Mouse (Mus musculus): ENCODE data around the gene Grik2. TPM values are rescaled to one million over a fixed set of nuclear protein-coding genes. Genes with fewer than 3 reads are reported as not detected.
"Not testable (repeated sequence)": the region's sequence is repeated elsewhere in the genome, so short reads cannot be mapped to it uniquely, and the experiment has no call there.

Grik2 gene
- total RNA-seq, 2 experiments from 2014 or later = 70.8 to 73.1 TPM

DNA sequence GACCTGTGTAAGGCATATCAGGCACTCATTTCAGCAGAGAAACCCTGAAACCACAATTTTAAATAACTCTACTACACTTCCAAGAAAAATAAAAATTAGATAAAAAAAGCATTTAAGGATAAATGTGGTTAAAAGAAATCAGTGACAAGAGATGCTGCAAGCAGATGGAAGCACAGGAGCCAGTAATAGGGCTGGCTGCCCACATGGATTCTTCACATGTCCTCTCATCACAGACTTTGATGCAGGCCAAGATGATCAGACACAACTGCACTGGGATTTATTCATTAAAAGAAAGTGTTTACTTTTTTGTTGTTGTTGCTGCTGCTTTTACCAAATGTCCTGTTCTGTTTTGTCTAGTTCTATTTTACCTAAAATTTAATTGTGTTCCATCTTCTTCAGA lies 315.0 kb downstream of the Grik2 start:
- intact Hi-C loops (cut with DNase I) = no loop called here

DNA sequence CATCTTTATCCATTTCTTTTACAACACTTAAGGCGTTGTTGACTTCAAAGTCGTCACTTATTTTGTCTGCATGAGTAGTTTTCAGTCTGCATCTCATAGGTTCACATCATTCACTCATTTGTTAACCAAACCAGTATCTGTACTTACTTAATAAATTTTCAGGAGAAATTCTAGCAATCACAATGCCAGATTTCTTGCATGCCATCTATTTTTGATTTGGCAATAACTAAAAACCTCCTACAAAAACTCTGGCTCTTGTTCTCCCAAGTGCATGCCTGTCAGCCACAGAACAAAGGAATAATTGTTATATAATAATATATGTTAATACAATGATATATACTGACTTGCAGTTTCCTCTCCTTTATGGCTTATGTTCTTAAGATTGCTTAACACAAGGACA lies 331.8 kb downstream of the Grik2 start:
- Histone ChIP-seq H3K4me3 (no peak overlapping the region), H3K27ac (no peak overlapping the region)
- intact Hi-C loops (cut with DNase I) = no loop called here
- no peak for DNase-seq (ENCODE audit: extremely low spot score in 1 of 2, low spot score in 2 of 2)
- TF ChIP-seq CTCF (IDR thresholded peaks at IDR 0.05) = no peak

More for the DNA sequence above, 315.0 kb downstream of the Grik2 start:
- TF ChIP-seq CTCF (IDR thresholded peaks at IDR 0.05) = no peak
- no peak overlapping the region for H3K4me3 ChIP-seq
- no peak overlapping the region for H3K27ac ChIP-seq
- no peak for DNase-seq (ENCODE audit: extremely low spot score in 1 of 2, low spot score in 2 of 2)

DNA sequence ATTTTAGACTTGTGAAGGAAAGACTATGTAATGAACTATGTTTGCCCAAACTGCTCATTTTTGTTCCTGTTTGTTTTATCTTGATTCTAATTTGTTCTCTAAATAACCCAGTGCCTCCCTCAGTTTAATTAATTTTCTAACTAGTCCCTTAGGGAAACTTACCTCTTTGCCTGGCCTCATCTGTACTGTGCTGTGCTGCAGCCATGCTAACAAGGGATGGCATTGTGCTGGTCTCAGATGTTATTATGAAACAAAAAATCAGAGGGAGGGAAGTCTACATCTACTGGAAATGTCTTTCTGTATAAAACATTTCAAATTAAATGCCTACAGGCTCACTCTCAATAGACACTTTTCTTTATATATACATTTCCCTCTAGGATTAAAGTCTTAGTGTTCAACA lies 335.0 kb downstream of the Grik2 start:
- no peak for TF ChIP-seq CTCF (IDR thresholded peaks at IDR 0.05)
- intact Hi-C loops (cut with DNase I) = no loop called here

DNA sequence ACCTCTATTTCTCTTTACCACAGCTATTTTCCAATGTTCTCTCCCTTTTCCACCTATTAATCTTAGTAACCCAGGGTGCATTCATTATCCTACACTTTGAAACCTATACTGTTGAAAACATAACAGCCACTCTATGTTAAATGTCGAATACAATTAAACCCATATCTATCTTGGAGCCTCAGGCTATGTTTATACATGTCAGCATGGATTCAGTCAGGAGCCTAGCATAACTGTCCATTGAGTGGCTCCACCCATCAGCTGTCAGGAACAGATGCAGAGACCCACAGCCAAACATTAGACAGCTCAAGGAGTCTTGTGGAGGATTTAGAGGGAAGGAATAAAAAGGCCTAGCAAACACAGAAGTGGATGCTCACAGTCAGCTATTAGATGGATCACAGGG lies 347.2 kb downstream of the Grik2 start:
- intact Hi-C loops (cut with DNase I) = no loop called here
- no peak for TF ChIP-seq CTCF (IDR thresholded peaks at IDR 0.05)
- DNase-seq (ENCODE audit: extremely low spot score in 1 of 2, low spot score in 2 of 2) = no peak

More for the DNA sequence above, 335.0 kb downstream of the Grik2 start:
- Histone ChIP-seq H3K4me3 (no peak overlapping the region), H3K27ac (no peak overlapping the region)
- no peak for DNase-seq (ENCODE audit: extremely low spot score in 1 of 2, low spot score in 2 of 2)

DNA sequence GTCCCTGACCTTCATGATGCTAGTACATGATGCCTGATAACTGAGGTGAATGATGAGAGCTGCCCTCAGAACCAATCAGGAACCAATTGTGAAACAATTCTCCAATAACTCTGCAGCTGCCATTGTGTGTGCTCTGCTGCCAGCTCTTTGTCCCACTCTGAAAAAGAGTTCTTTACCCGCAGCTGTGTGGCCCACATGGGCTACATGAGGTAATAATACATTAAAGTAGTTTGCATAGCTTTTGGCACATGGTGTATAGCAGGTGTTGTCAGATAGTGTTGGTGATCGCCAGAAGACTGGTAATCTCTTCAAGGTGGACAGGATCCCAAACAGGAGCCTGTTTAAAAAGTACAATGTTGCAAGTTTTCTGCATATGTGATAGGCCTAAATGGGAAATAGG lies 351.5 kb downstream of the Grik2 start:
- H3K27ac ChIP-seq = no peak overlapping the region
- TF ChIP-seq CTCF (IDR thresholded peaks at IDR 0.05) = no peak

More for the DNA sequence above, 347.2 kb downstream of the Grik2 start:
- no peak overlapping the region for H3K4me3 ChIP-seq
- H3K27ac ChIP-seq = no peak overlapping the region

DNA sequence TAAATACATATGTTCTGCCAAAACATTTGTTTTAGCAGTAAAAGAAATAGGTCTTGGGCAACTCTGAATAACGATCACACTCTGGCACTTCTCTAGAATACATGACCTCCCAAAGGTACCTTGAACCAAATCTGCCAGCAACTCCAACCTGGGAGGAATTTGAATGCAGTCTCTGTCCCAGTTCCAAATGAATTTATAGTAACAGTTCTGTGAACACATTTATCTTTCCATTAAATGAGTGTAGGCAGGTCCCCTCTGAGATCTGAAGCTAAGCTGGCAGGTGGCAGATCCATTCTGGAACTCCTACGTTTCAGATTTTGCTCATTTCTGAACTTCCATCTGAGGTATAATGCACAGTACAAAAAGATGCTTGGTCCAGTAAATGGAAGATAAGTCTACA lies 352.3 kb downstream of the Grik2 start:
- no peak overlapping the region for H3K4me3 ChIP-seq
- DNase-seq (ENCODE audit: extremely low spot score in 1 of 2, low spot score in 2 of 2) = peak in 1 of 2 experiments; percentile 12
- no peak overlapping the region for H3K27ac ChIP-seq
- no peak for TF ChIP-seq CTCF (IDR thresholded peaks at IDR 0.05)
- intact Hi-C loops (cut with DNase I) = no loop called here

More for the DNA sequence above, 351.5 kb downstream of the Grik2 start:
- no peak overlapping the region for H3K4me3 ChIP-seq
- intact Hi-C loops (cut with DNase I) = no loop called here
- DNase-seq (ENCODE audit: extremely low spot score in 1 of 2, low spot score in 2 of 2) = no peak

DNA sequence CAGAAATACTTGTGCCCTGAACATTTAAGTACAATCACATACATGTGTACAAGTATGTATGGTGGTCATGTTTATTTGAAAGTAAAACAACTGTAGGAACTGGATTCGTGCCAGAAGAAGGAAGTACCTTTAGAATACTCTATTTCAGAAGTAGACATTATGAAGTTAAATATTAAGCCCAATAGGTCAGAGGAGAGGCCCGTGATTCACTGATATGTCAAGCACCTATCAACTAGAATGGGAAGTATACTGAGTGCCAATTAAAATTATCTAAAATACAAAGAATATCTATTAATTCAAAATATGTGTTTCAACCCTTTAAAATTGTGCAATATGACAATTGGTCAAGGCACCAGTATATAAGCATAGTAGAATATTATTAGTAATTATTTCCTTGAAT lies 355.7 kb downstream of the Grik2 start:
- intact Hi-C loops (cut with DNase I) = no loop called here
- no peak overlapping the region for H3K4me3 ChIP-seq
- H3K27ac ChIP-seq = no peak overlapping the region
- no peak for DNase-seq (ENCODE audit: extremely low spot score in 1 of 2, low spot score in 2 of 2)
- TF ChIP-seq CTCF (IDR thresholded peaks at IDR 0.05) = no peak

DNA sequence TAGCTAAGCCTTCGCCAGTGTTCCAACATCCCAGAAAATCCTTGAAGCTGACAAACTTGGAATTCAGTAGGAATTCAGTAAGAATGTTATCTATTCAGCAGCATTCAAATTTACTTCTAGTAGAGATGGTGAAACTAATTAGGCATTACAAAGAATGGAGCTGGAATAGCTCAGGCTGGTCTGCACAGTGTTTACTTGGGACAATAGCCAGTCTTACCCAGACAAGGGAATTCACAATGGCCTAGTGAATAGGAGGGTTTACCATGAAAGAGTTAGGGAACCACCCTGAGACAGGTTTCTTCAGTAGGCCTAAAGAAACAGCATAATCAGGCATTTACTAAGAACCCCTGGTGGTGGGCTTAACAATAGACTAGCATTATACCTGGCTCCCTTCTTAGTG lies 371.4 kb downstream of the Grik2 start:
- not testable (repeated sequence) for H3K4me3 ChIP-seq

DNA sequence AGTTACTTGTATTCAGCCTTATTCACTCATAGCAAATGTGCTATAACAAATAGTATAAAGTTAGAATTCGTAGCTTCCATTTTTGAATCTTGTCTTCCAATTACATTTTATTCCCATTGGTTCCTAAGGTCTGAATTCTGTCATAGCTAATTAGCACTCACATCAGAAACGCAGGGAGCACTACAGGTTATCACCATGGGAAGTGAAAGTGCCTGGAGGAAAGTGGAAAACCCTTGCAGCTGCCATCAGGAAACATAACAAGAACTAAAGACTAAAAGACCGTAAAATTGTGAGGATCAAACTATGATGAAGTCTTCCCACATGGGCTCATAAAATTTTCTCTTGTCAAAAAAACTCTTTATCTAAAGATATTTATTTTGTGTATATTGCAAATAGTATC lies 405.6 kb downstream of the Grik2 start:
- DNase-seq (ENCODE audit: extremely low spot score in 1 of 2, low spot score in 2 of 2) = no peak
- Histone ChIP-seq H3K27ac (no peak overlapping the region), H3K4me3 (no peak overlapping the region)
- intact Hi-C loops (cut with DNase I) = no loop called here
- TF ChIP-seq CTCF (IDR thresholded peaks at IDR 0.05) = no peak

More for the DNA sequence above, 371.4 kb downstream of the Grik2 start:
- DNase-seq (ENCODE audit: extremely low spot score in 1 of 2, low spot score in 2 of 2); H3K27ac ChIP-seq; intact Hi-C loops (cut with DNase I): not testable (repeated sequence)

DNA sequence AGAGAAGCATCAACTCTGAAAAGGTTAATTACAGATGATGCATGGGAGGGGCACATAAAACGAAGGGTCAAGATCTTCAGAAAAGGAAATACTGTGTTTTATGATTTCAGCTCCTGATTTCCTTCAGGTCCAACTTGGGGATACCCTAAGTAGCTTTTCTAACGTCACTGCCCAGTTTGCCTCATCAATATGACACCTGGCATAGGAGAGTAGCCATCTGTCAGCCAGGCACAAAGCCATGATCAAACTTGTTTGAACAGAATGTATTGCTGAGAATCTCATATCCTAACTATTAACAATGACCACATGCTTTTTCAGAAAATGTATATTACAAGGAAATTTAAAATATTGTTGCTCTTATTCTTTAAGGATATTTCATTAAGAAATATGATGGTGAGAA lies 406.7 kb downstream of the Grik2 start:
- Histone ChIP-seq H3K27ac (no peak overlapping the region), H3K4me3 (no peak overlapping the region)
- no peak for DNase-seq (ENCODE audit: extremely low spot score in 1 of 2, low spot score in 2 of 2)
- intact Hi-C loops (cut with DNase I) = no loop called here
- TF ChIP-seq CTCF (IDR thresholded peaks at IDR 0.05) = no peak

DNA sequence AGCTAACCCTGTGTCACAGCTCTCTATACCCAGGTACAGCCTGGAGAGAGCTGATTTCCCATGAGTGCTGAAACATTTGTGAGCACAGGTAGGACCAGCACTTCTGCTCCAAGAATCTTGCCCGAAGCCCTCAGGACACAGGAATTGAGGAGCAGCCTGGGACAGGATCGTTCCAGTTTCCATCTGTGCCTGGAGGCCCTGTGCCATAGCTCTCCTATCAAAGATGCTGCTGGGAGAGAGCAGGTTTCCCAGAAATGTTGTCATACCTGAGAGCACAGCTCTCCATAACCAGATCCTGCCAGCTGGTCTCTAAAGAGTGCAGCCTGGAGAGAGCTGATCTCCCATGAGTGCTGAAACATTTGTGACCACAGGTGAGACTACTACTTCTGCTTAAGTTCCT lies 420.0 kb downstream of the Grik2 start:
- intact Hi-C loops (cut with DNase I) = no loop called here
- TF ChIP-seq CTCF (IDR thresholded peaks at IDR 0.05) = no peak
- H3K27ac ChIP-seq = no peak overlapping the region
- no peak for DNase-seq (ENCODE audit: extremely low spot score in 1 of 2, low spot score in 2 of 2)
- no peak overlapping the region for H3K4me3 ChIP-seq

DNA sequence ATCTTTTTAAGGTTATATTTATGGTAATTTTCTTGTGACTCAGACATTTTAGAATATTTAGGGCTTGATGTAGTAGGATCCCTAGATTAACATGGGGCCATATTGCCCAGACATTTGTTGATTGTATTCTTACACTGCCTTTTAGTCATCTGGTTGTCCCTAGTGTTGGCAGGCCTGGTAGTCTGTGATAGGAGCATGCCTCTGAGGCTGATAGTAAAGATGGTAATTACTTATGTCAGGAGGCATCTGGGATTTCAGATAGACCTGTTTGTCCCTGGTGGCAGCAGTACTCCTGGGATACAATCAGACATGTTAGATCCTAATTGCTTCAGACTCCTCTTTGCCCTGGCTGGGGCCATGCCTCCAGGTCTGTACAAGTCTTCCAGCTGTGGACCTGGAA lies 423.3 kb downstream of the Grik2 start:
- Histone ChIP-seq H3K4me3 (no peak overlapping the region), H3K27ac (no peak overlapping the region)
- DNase-seq (ENCODE audit: extremely low spot score in 1 of 2, low spot score in 2 of 2) = no peak
- no peak for TF ChIP-seq CTCF (IDR thresholded peaks at IDR 0.05)
- intact Hi-C loops (cut with DNase I) = no loop called here

DNA sequence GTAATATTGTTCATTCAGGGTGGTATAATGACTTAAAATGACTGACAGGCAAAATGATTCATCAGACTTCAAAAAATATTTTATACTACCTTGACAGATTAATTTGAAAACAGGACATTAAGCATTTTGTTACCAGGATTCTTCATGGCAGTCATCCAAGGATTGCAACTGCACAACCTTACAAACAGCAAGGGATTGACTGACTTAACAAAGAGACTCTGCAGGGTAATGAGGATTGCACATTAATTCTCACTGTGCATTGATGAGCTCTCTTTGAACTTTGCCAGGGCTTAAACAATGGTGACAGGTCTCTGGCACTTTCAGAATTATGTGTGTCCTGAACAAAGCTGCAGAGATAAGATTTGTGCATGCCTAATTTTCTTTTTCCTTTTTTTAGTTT lies 466.2 kb downstream of the Grik2 start:
- no peak overlapping the region for H3K4me3 ChIP-seq
- no peak for TF ChIP-seq CTCF (IDR thresholded peaks at IDR 0.05)
- DNase-seq (ENCODE audit: extremely low spot score in 1 of 2, low spot score in 2 of 2) = no peak
- no peak overlapping the region for H3K27ac ChIP-seq
- intact Hi-C loops (cut with DNase I) = no loop called here

DNA sequence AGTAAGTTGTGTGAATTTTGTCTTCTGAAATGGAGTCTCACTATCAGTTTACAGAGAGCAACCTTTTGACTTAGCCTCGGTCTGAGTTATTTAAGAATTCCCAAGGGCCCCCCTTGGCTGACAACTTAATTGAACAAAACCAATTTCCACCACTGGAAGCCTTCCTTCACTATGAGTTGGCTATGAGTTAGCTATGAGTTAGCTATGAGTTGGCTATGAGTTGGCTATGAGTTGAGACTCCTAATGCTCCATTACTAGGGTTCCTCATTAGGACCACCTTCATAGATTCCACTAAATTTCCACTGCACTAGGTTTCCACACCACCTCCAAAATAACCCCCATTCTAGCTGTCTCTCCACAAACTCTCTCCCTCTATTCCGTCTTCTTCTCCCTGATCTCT lies 468.7 kb downstream of the Grik2 start:
- DNase-seq (ENCODE audit: extremely low spot score in 1 of 2, low spot score in 2 of 2) = no peak
- Histone ChIP-seq H3K27ac (no peak overlapping the region), H3K4me3 (no peak overlapping the region)
- intact Hi-C loops (cut with DNase I) = no loop called here
- TF ChIP-seq CTCF (IDR thresholded peaks at IDR 0.05) = no peak
